Mouse (Mus musculus) cerebellum, adult 18-20 months (tissue): ENCODE measurements around the gene Cbx2.

Experiments used
- DNase-seq, 2 experiments: peaks; one replicate each; pipeline ENCODE4 v3.0.0; 2021

Cbx2 gene

GRCm38 (mm10) chr11:119043761-119044550, 21.2 kb downstream of the Cbx2 start:
- DNase-seq = peak in 1 of 2 experiments; percentile 40

GRCm38 (mm10) chr11:119044551-119045337, 22.0 kb downstream of the Cbx2 start:
- peak in 1 of 2 experiments; percentile 25 for DNase-seq

GRCm38 (mm10) chr11:119046601-119047245, 24.0 kb downstream of the Cbx2 start:
- peak in 1 of 2 experiments; percentile 21 for DNase-seq

- peak in 1 of 2 experiments; percentile 25 for DNase-seq
These were observed 24.7 kb downstream of the Cbx2 start for GRCm38 (mm10) chr11:119047261-119048132.

GRCm38 (mm10) chr11:119048133-119048510, 25.4 kb downstream of the Cbx2 start:
- DNase-seq = no peak

- no peak for DNase-seq
These were observed 27.6 kb downstream of the Cbx2 start for GRCm38 (mm10) chr11:119050361-119050760.

GRCm38 (mm10) chr11:119051426-119051825, 28.7 kb downstream of the Cbx2 start:
- DNase-seq = no peak

GRCm38 (mm10) chr11:119051927-119052660, 29.3 kb downstream of the Cbx2 start:
- peak; percentile 56 to 62 for DNase-seq

- peak in 1 of 2 experiments; percentile 34 for DNase-seq
These were observed 30.0 kb downstream of the Cbx2 start for GRCm38 (mm10) chr11:119052661-119053256.

- DNase-seq = peak in 1 of 2 experiments; percentile 63
These were observed 30.5 kb downstream of the Cbx2 start for GRCm38 (mm10) chr11:119053257-119053670.

GRCm38 (mm10) chr11:119053738-119054350, 31.1 kb downstream of the Cbx2 start:
- peak in 1 of 2 experiments; percentile 31 for DNase-seq

GRCm38 (mm10) chr11:119054351-119055345, 31.9 kb downstream of the Cbx2 start:
- DNase-seq = peak in 1 of 2 experiments; percentile 44

- DNase-seq = peak in 1 of 2 experiments; percentile 35
These were observed 32.9 kb downstream of the Cbx2 start for GRCm38 (mm10) chr11:119055571-119056131.

GRCm38 (mm10) chr11:119056301-119057211, 33.8 kb downstream of the Cbx2 start:
- DNase-seq = peak in 1 of 2 experiments; percentile 47

GRCm38 (mm10) chr11:119057291-119057690, 34.5 kb downstream of the Cbx2 start:
- peak in 1 of 2 experiments; percentile 13 for DNase-seq

- DNase-seq = peak in 1 of 2 experiments; percentile 32
These were observed 35.6 kb downstream of the Cbx2 start for GRCm38 (mm10) chr11:119058041-119058995.
